Mouse (Mus musculus) ES-E14 (cell line): ENCODE data around the gene Ftsj3. TPM values are rescaled to one million over a fixed set of nuclear protein-coding genes. Genes with fewer than 3 reads are reported as not detected.
A peak's percentile ranks its signal among the peaks of the same experiment; 100 is the strongest.

ENCODE experiments used
- DNase-seq: peaks from one replicate; pipeline ENCODE4 v3.0.0-alpha.2; 2013; ENCODE audit warnings: low read depth, low spot score
- H3K27ac ChIP-seq: 2 replicates; pipeline ENCODE4 v1.5.1; 2012; ENCODE audit warnings: low read depth, mild to moderate bottlenecking, low read length, moderate library complexity, mixed read lengths; ENCODE audit not compliant: poor library complexity, insufficient read depth, severe bottlenecking
- H3K36me3 ChIP-seq: 2 replicates; pipeline ENCODE4 v1.6.1; 2012; ENCODE audit warnings: mild to moderate bottlenecking, low read length, moderate library complexity, mixed read lengths; ENCODE audit not compliant: control insufficient read depth, poor library complexity, insufficient read depth, severe bottlenecking
- H3K4me1 ChIP-seq, 2 experiments: fragments of 150-350 bp in 1 of 2; sonication (generic) in 1 of 2; 2 replicates each; pipeline ENCODE4 v1.6.1; 2012; ENCODE audit warnings: low read length in 2 of 2, mild to moderate bottlenecking in 1 of 2, mixed read lengths in 1 of 2; ENCODE audit not compliant: control insufficient read depth in 2 of 2, insufficient read depth in 2 of 2, poor library complexity in 1 of 2
- H3K4me3 ChIP-seq, 2 experiments: fragments of 150-350 bp in 1 of 2; sonication (generic) in 1 of 2; 2 replicates each; pipeline ENCODE4 v1.5.1; 2012; ENCODE audit warnings: low read length in 2 of 2, low read depth in 1 of 2, mild to moderate bottlenecking in 1 of 2, mixed read lengths in 1 of 2; ENCODE audit not compliant: insufficient read depth in 1 of 2, poor library complexity in 1 of 2, severe bottlenecking in 1 of 2
- H3K9ac ChIP-seq: 2 replicates; pipeline ENCODE4 v1.6.1; 2012; ENCODE audit warnings: low read depth, mild to moderate bottlenecking, low read length, mixed read lengths; ENCODE audit not compliant: poor library complexity, insufficient read depth, severe bottlenecking
- H3K9me3 ChIP-seq: fragments of 150-350 bp; sonication (generic); 2 replicates; pipeline ENCODE4 v1.6.1; 2012; ENCODE audit warnings: low read depth, mild to moderate bottlenecking, low read length; ENCODE audit not compliant: control insufficient read depth, insufficient read depth
- CHD2 ChIP-seq: IDR thresholded peaks from 2 replicates; pipeline ENCODE4 v1.6.1; 2014; ENCODE audit warnings: mild to moderate bottlenecking, low read depth, low read length, inconsistent platforms
- HCFC1 ChIP-seq: IDR thresholded peaks from 2 replicates; pipeline ENCODE4 v1.6.1; 2012; ENCODE audit warnings: low read length, inconsistent platforms, borderline replicate concordance; ENCODE audit not compliant: insufficient read depth
- MAFK ChIP-seq: IDR thresholded peaks from 2 replicates; pipeline ENCODE4 v1.6.1; 2014; ENCODE audit warnings: mild to moderate bottlenecking, low read depth, low read length, inconsistent platforms; ENCODE audit not compliant: insufficient read depth
- ZC3H11A ChIP-seq: IDR thresholded peaks from 2 replicates; pipeline ENCODE4 v1.6.1; 2012; ENCODE audit warnings: low read depth, mild to moderate bottlenecking, inconsistent platforms, low read length, borderline replicate concordance
- ZNF384 ChIP-seq: IDR thresholded peaks from 2 replicates; pipeline ENCODE4 v1.6.1; 2012; ENCODE audit warnings: low read depth, low read length, inconsistent platforms
- in situ Hi-C, 2 experiments: fragments of 600-800 bp; cut with MboI; formaldehyde crosslinking; loops; one replicate each; pipeline ENCODE4 v1.15.1; 2025; ENCODE audit warnings: low sequenced_read_pairs in 2 of 2, inconsistent platforms in 1 of 2; ENCODE audit not compliant: unreplicated experiment in 2 of 2
- total RNA-seq: library from RNA; depleted of rRNA; stranded (reverse); fragments of 300-350 nt; gene quantifications from 2 replicates; pipeline ENCODE4 v1.2.3, GENCODE M21; 2012

Gene Ftsj3
- total RNA-seq, 1 experiment, result 304 TPM

- Histone ChIP-seq H3K4me3 (no peak overlapping the region), H3K36me3 (peaks cover 56% of the 10 kb centered on the region), H3K4me1 (peaks cover 3 to 6% of the 10 kb centered on the region in 2 experiments; a peak in 2 of 4 replicates), H3K9ac (no peak overlapping the region), H3K9me3 (no peaks in the 10 kb centered on the region), H3K27ac (no peak overlapping the region)
- TF ChIP-seq ZC3H11A (no peak), HCFC1 (no peak), CHD2 (no peak), MAFK (no peak), ZNF384 (no peak)
- DNase-seq, result no peak
- in situ Hi-C loops, result no loop called here
Observed at GRCm38 (mm10) chr11:106263963-106264362, 8.1 kb upstream of the Ftsj3 start.

- no peak for TF ChIP-seq CHD2
- TF ChIP-seq HCFC1, result no peak
- no peak for TF ChIP-seq ZC3H11A
- TF ChIP-seq ZNF384, result no peak
- no peak for TF ChIP-seq MAFK
- Histone ChIP-seq H3K9ac (no peak overlapping the region), H3K9me3 (no peaks in the 10 kb centered on the region), H3K4me1 (peaks cover 0 to 7% of the 10 kb centered on the region in 2 experiments; a peak in 2 of 4 replicates), H3K4me3 (no peak overlapping the region), H3K36me3 (peaks cover 61% of the 10 kb centered on the region), H3K27ac (no peak overlapping the region)
- in situ Hi-C loops, result no loop called here
- DNase-seq, result no peak
Observed at GRCm38 (mm10) chr11:106260826-106261450, 5.1 kb upstream of the Ftsj3 start.

- Histone ChIP-seq H3K9ac (peak overlapping the region; percentile 100; the same call in 1 of the 2 replicates), H3K4me1 (peaks cover 4 to 10% of the 10 kb centered on the region in 2 experiments; a peak in 3 of 4 replicates), H3K27ac (no peak overlapping the region), H3K36me3 (peaks cover 50% of the 10 kb centered on the region), H3K4me3 (peak overlapping the region; percentile 96 to 100), H3K9me3 (no peaks in the 10 kb centered on the region)
- in situ Hi-C loops, result no loop called here
- DNase-seq, result no peak
- TF ChIP-seq HCFC1, result no peak
- no peak for TF ChIP-seq MAFK
- TF ChIP-seq CHD2, result no peak
- no peak for TF ChIP-seq ZC3H11A
- TF ChIP-seq ZNF384, result no peak
Observed at GRCm38 (mm10) chr11:106256775-106257174, 896 bp upstream of the Ftsj3 start.

- TF ChIP-seq HCFC1, result no peak
- TF ChIP-seq MAFK, result no peak
- no peak for TF ChIP-seq CHD2
- TF ChIP-seq ZNF384, result no peak
- no peak for TF ChIP-seq ZC3H11A
- Histone ChIP-seq H3K27ac (peak overlapping the region; percentile 76), H3K4me3 (peak overlapping the region; percentile 96 to 100), H3K4me1 (peaks cover 4 to 10% of the 10 kb centered on the region in 2 experiments; a peak in 3 of 4 replicates), H3K9me3 (no peaks in the 10 kb centered on the region), H3K36me3 (peaks cover 51% of the 10 kb centered on the region), H3K9ac (peak overlapping the region; percentile 100)
- in situ Hi-C loops, result no loop called here
- DNase-seq, result no peak
Observed at GRCm38 (mm10) chr11:106255174-106255573, 705 bp downstream of the Ftsj3 start.

GRCm38 (mm10) chr11:106254767-106255166, 1.1 kb downstream of the Ftsj3 start:
- Histone ChIP-seq H3K27ac (no peak overlapping the region), H3K9me3 (no peaks in the 10 kb centered on the region), H3K4me1 (peaks cover 4 to 10% of the 10 kb centered on the region in 2 experiments; a peak in 3 of 4 replicates), H3K4me3 (peak overlapping the region; percentile 96 to 100), H3K9ac (peak overlapping the region; percentile 100), H3K36me3 (peaks cover 55% of the 10 kb centered on the region)
- no peak for DNase-seq
- TF ChIP-seq CHD2 (no peak), ZC3H11A (no peak), HCFC1 (no peak), ZNF384 (no peak), MAFK (no peak)
- in situ Hi-C loops, result no loop called here
